Mouse (Mus musculus): Measurements from ENCODE around the gene Tdrd6. TPM values are rescaled to one million over a fixed set of nuclear protein-coding genes. Genes with fewer than 3 reads are reported as not detected.
A peak's percentile ranks its signal among the peaks of the same experiment; 100 is the strongest.

Gene Tdrd6
- total RNA-seq, 2 experiments from 2014 or later, result 0.29 to 0.49 TPM

GRCm38 (mm10) chr17:43622076-43622475 lies 8.0 kb downstream of the Tdrd6 start:
- intact Hi-C loops (cut with DNase I), result no loop called here
- DNase-seq (ENCODE audit: low spot score in 2 of 2), result no peak

- intact Hi-C loops (cut with DNase I), result no loop called here
Measured at GRCm38 (mm10) chr17:43619156-43619555, 10.9 kb downstream of the Tdrd6 start.

DNA sequence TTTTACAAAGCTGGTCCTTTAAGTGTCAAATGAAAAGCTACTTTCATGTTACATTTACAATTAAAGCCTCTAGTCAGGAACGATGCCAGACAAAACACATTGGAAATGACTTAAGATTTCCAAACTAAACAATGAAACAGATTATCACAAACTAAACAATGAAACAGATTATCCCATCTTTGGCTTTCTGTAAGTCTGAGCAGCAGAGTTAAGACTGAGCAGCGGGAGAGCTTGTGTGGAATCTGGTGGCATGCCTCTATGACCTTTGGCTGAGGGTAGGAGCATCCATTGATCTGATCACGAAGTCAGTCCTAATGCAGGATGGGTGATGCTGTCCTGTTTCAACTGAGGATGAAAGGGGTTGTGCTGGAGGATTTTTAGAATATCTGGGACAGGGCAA lies 17.9 kb downstream of the Tdrd6 start:
- no peak for DNase-seq (ENCODE audit: low spot score in 2 of 2)
- intact Hi-C loops (cut with DNase I), result no loop called here

More at GRCm38 (mm10) chr17:43619156-43619555, 10.9 kb downstream of the Tdrd6 start:
- DNase-seq (ENCODE audit: low spot score in 2 of 2), result no peak

GRCm38 (mm10) chr17:43611586-43611985 lies 18.5 kb downstream of the Tdrd6 start:
- peak; percentile 34 to 44 for DNase-seq (ENCODE audit: low spot score in 2 of 2)
- intact Hi-C loops (cut with DNase I), result loop anchor here (1.0 to 2.0 kb wide), 2 partner anchors 93 to 347 kb away; no protein-coding TSS in a partner anchor

GRCm38 (mm10) chr17:43606704-43607103 lies 23.4 kb downstream of the Tdrd6 start:
- DNase-seq (ENCODE audit: low spot score in 2 of 2), result peak; percentile 42 to 56
- intact Hi-C loops (cut with DNase I), result loop anchor here (1.0 kb wide), 1 partner anchor 88 kb away; no protein-coding TSS in a partner anchor

- intact Hi-C loops (cut with DNase I), result no loop called here
- DNase-seq (ENCODE audit: low spot score in 2 of 2), result no peak
Measured at GRCm38 (mm10) chr17:43598706-43599105, 31.4 kb downstream of the Tdrd6 start.

DNA sequence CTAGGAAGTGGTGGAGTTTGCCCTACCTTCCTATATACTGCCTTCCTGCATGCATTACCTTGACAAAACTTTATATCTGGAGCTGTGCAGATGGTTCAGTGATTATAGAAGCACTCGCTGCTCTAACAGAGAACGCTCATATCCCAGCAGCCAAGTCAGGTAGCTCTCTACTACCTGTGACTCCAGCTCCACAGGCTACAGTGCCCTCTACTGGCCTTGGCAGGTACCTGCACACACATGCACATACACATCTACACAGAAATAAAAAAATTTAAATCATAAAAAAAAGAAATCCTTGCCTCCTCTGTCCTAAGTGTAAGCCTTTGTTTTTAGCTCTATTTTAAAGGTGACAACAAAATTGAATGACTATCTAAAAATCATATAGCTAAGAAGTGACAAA lies 32.4 kb downstream of the Tdrd6 start:
- intact Hi-C loops (cut with DNase I), result no loop called here
- no peak for DNase-seq (ENCODE audit: low spot score in 2 of 2)

DNA sequence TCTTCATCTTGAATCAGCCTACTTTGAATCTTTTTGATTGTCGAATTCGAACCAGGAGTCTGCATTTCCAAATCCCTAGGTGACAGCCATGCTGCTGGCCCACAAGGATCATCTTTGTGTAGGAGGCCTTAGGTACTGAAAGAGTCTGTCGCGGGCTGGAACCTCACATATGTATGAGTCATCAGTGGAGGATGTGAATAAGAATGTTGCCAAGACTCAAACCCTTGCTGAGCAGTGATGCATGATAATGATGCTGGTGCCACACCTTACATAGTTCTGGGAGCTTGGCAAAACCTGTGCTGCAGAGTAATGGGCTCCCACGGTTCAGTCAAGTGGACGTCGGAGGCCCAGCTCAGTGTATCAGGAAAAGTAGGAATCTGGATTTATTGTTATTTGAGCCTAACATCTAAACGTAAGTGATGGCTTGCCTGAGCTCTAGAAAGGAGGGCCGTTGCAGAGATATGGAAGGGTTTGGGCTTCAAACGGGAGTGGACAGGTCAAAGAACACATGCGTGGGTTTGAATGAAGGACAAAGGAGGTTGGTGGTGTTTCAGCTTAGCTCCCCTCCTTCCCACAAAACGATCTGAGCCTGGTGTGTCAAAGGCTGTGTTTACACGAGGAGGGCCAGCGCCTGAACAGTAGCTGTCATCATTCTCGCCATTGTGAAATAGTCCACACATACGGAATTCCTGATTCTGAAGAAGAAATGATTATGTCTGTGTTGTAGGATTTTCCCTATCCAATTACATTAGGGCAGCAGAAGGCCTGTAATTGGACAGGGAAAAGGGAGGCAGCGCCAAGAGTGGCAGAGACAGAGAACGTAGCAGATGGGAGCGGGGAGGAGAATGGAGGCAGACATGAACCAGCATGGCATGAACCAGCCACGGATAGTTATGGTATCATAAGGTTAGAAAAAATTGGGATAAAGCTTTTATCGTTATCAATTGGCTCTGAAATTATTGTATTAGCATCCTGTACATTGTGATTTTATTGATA lies 37.5 kb downstream of the Tdrd6 start:
- DNase-seq (ENCODE audit: low spot score in 2 of 2), result peak; percentile 23 to 37
- intact Hi-C loops (cut with DNase I), result no loop called here

- intact Hi-C loops (cut with DNase I), result no loop called here
- no peak for DNase-seq (ENCODE audit: low spot score in 2 of 2)
Measured at GRCm38 (mm10) chr17:43590531-43590930, 39.6 kb downstream of the Tdrd6 start.

- intact Hi-C loops (cut with DNase I), result no loop called here
- DNase-seq (ENCODE audit: low spot score in 2 of 2), result no peak
Measured at GRCm38 (mm10) chr17:43589750-43590149, 40.3 kb downstream of the Tdrd6 start.

DNA sequence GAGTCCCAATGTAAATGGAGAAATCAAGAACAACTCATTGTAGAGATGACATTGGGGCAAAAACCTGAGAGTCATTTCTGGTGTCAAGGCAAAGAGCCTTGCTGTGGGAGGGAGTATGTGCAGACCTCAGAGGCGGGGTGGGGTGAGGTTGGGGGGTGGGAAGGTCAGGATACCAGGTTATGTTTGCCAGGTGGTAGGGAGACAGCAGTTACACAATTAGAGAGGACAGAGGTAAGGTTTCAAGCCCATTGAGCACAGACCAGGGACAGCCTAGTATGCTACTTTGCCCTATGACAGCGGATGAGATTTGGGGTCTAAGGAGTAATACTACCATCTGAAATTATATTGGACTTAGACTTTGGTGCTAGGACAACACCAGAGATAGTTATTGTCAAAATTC lies 42.8 kb downstream of the Tdrd6 start:
- intact Hi-C loops (cut with DNase I), result no loop called here
- DNase-seq (ENCODE audit: low spot score in 2 of 2), result no peak

DNA sequence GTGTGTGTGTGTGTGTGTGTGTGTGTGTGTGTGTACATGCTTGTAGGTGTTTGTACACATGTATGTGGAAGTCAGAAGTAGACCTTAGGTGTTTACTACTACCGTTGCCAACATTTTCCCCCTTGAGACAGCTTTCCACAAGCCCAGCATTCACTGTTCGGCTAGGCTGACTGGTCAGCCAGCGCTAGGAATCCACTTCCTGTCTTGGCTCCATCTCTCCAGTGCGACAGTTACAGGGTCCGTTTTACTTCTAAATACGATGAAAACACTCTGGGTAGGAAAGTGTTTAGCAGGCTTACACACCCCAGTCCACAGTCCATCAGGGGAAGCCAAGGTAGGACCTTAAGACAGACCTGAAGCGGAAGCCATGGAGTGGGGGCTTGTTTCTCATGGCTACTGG lies 45.3 kb downstream of the Tdrd6 start:
- intact Hi-C loops (cut with DNase I), result no loop called here
- no peak for DNase-seq (ENCODE audit: low spot score in 2 of 2)

DNA sequence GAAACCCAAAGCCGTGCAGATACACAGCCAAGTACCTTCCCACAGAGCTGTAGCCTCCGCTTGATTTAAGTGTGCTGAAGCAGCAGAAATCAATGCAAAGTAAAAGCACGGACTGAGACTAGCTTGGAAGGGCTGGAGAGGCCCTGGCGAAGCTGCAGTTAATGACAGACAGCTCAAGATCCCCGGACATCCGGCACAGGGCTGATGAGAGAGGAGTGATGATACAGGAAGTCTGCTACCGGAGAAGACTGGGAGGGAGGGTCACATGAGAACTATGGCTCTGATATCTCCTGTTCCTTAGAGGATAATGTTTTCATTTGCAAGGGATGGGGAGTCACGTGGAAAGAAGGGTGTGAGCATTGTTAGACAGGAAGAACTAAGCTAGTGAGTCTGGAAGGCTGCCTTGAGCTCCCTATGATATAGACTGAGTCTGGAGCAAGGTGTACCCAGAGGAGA lies 49.1 kb downstream of the Tdrd6 start:
- peak; percentile 5 to 14 for DNase-seq (ENCODE audit: low spot score in 2 of 2)
- intact Hi-C loops (cut with DNase I), result no loop called here

- intact Hi-C loops (cut with DNase I), result no loop called here
- no peak for DNase-seq (ENCODE audit: low spot score in 2 of 2)
Measured at GRCm38 (mm10) chr17:43580456-43580855, 49.6 kb downstream of the Tdrd6 start.

DNA sequence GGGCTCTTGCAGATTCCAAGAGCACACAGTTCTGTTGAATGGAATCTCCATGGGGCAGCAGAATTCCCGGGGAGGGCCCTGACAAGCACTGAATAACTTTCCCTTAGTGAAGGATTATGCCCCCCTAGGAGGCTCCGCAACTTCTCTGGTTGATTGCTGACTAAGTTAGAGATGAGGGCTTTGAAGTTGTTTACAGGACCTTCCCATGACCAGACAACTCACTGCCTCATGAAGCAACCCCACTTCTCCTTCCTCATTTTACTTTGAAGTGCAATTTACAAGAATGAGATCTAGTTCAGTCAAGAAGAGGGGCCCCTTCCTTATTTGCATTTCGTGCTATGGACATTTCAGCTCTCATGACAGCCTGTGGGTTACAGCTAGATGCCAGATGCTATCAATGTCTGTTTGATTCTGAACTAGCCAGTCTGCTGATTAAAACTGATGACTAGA lies 56.5 kb downstream of the Tdrd6 start:
- DNase-seq (ENCODE audit: low spot score in 2 of 2), result no peak
- intact Hi-C loops (cut with DNase I), result no loop called here

GRCm38 (mm10) chr17:43569287-43569686 lies 60.8 kb downstream of the Tdrd6 start:
- intact Hi-C loops (cut with DNase I), result loop anchor here (5.0 kb wide), 1 partner anchor 52 kb away; no protein-coding TSS in a partner anchor
- no peak for DNase-seq (ENCODE audit: low spot score in 2 of 2)

GRCm38 (mm10) chr17:43567992-43568888 lies 61.9 kb downstream of the Tdrd6 start, which contains the start of gene Pla2g7:
TSS of gene Pla2g7 (plus strand) at chr17:43568098.
- DNase-seq (ENCODE audit: low spot score in 2 of 2), result peak; percentile 35 to 45

DNA sequence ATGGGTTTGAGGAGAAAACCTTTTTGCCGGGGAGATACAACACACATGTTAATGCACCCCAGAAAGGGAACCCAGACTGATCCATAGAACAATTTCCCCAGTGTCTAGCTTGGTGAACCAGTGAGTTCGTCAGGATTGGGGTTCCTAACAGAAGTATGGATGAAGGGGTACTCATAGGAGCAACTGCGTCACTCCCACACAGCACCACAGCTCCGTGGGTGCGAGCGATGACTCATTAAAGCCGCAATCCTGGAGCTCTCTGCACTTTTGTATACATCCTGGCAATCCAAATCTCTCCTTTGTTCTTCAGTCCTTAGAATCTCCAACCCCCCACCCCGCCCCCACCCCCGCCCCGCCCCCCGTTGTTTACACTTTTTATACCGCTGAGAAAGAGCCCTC lies 62.5 kb downstream of the Tdrd6 start:
- intact Hi-C loops (cut with DNase I), result loop anchor here (5.0 kb wide), 1 partner anchor 50 kb away; no protein-coding TSS in a partner anchor
- DNase-seq (ENCODE audit: low spot score in 2 of 2), result peak in 1 of 2 experiments; percentile 13

More at GRCm38 (mm10) chr17:43567992-43568888, 61.9 kb downstream of the Tdrd6 start, which contains the start of gene Pla2g7:
- intact Hi-C loops (cut with DNase I), result loop anchor here (5.0 kb wide), 1 partner anchor 51 kb away; no protein-coding TSS in a partner anchor
